9 mouse cellular contexts compared by ENCODE assay signal in genomic region chr16:55863149-55863815, GRCm38 (mm10). TPM values are rescaled to one million over a fixed set of nuclear protein-coding genes. Genes with fewer than 3 reads are reported as not detected.
A peak's percentile ranks its signal among the peaks of the same experiment; 100 is the strongest.
DNase-seq lines count a peak whose midpoint lies in the region; ATAC-seq and TF ChIP-seq lines count a peak whose summit lies in the region.
"Had no signal": no experiment of that assay in that cellular context is flagged by ENCODE, and none has a peak within 500 bp of the region (broad histone marks: within the 10 kb centered on the region; RNA-seq: fewer than 3 reads in every experiment).

No protein-coding gene starts in this region.

- intact Hi-C loops in gastrocnemius, postnatal 14 days (cut with DNase I; ENCODE audit: low total_unique reads) = no loop called here

- H3K9ac ChIP-seq in kidney, embryonic 15.5 days = no peak overlapping the region
- no peak overlapping the region for H3K9ac ChIP-seq in limb, embryonic 14.5 days (ENCODE audit: low read depth, low read length, severe bottlenecking)
- H3K9ac ChIP-seq: stomach, embryonic 15.5 days had no signal

- TF ChIP-seq POLR2A in kidney, adult 2 months (IDR thresholded peaks at IDR 0.05; ENCODE audit: low read depth, low read length) = no peak
- no peak for TF ChIP-seq POLR2A in limb, embryonic 14.5 days (IDR thresholded peaks at IDR 0.05; ENCODE audit: borderline replicate concordance, extremely low read depth, insufficient read depth, insufficient read length)

- peak; percentile 98 for TF ChIP-seq CTCF in kidney, adult 2 months (conservative IDR thresholded peaks at IDR 0.05; ENCODE audit: insufficient read depth, insufficient read length, low read depth, low read length)

- H3K36me3 ChIP-seq in kidney, embryonic 15.5 days = peaks cover 8% of the 10 kb centered on the region; the same call in 1 of the 2 replicates
- no peaks in the 10 kb centered on the region for H3K36me3 ChIP-seq in kidney, adult 2 months (ENCODE audit: control insufficient read depth, insufficient read depth, low read length)
- H3K36me3 ChIP-seq in limb, embryonic 14.5 days (ENCODE audit: control insufficient read depth, insufficient read depth, low read length) = no peaks in the 10 kb centered on the region
- H3K36me3 ChIP-seq: stomach, embryonic 15.5 days had no signal

- no peaks in the 10 kb centered on the region for H3K27me3 ChIP-seq in kidney, embryonic 15.5 days
- no peaks in the 10 kb centered on the region for H3K27me3 ChIP-seq in kidney, adult 2 months (replicated peaks; ENCODE audit: control insufficient read depth, insufficient read depth, low read length)
- no peaks in the 10 kb centered on the region for H3K27me3 ChIP-seq in limb, embryonic 14.5 days (ENCODE audit: control insufficient read depth, insufficient read depth, low read length)
- H3K27me3 ChIP-seq: stomach, embryonic 15.5 days had no signal

- 28% methylated on average over 7 of the region's 7 CpGs for WGBS in kidney, embryonic 15.5 days
- 9% methylated on average over 7 of the region's 7 CpGs for WGBS in kidney, adult 2 months
- 26% methylated on average over 7 of the region's 7 CpGs for WGBS in limb, embryonic 14.5 days

- no peak overlapping the region for H3K4me3 ChIP-seq in kidney, embryonic 15.5 days (replicated peaks)
- no peak overlapping the region for H3K4me3 ChIP-seq in kidney, adult 2 months (ENCODE audit: insufficient read depth, low read depth, low read length)
- no peak overlapping the region for H3K4me3 ChIP-seq in limb, embryonic 14.5 days (replicated peaks; ENCODE audit: low read length)
- H3K4me3 ChIP-seq: stomach, embryonic 15.5 days had no signal

- peak; percentile 56 for DNase-seq in kidney, adult 11 months
- DNase-seq in cerebellum, postnatal 36 days = peak; percentile 58 to 71
- DNase-seq in gastrocnemius, postnatal 14 days = peak; percentile 66
- peak; percentile 79 for DNase-seq in kidney, adult 2 months
- DNase-seq in limb, embryonic 14.5 days (ENCODE audit: low spot score) = peak; percentile 83
- peak; percentile 50 to 80 for DNase-seq in spleen, postnatal 10 days (ENCODE audit: low spot score in 2 of 2)

- no peak overlapping the region for H3K27ac ChIP-seq in kidney, embryonic 15.5 days
- H3K27ac ChIP-seq in kidney, adult 2 months (ENCODE audit: insufficient read depth, low read depth, low read length) = no peak overlapping the region
- no peak overlapping the region for H3K27ac ChIP-seq in limb, embryonic 14.5 days (replicated peaks; ENCODE audit: low read depth, low read length)
- H3K27ac ChIP-seq: stomach, embryonic 15.5 days had no signal

- ATAC-seq in kidney, embryonic 15.5 days (replicated peaks; ENCODE audit: low FRiP score) = no peak
- ATAC-seq in limb, embryonic 14.5 days (ENCODE audit: low FRiP score, low read depth) = peak; percentile 67; the same call in 1 of the 2 replicates
- peak; percentile 88 for ATAC-seq in monocyte, adult 5-6 weeks (replicated peaks; ENCODE audit: insufficient number of reproducible peaks, low FRiP score, low TSS enrichment, poor library complexity, severe bottlenecking)

- H3K4me1 ChIP-seq in kidney, embryonic 15.5 days = no peaks in the 10 kb centered on the region
- H3K4me1 ChIP-seq in kidney, adult 2 months (ENCODE audit: control insufficient read depth, insufficient read depth, low read length) = no peaks in the 10 kb centered on the region
- no peaks in the 10 kb centered on the region for H3K4me1 ChIP-seq in limb, embryonic 14.5 days (ENCODE audit: control insufficient read depth, insufficient read depth, low read length)
- H3K4me1 ChIP-seq: stomach, embryonic 15.5 days had no signal

- H3K9me3 ChIP-seq in kidney, embryonic 15.5 days (replicated peaks) = no peaks in the 10 kb centered on the region
- H3K9me3 ChIP-seq in limb, embryonic 14.5 days (ENCODE audit: control insufficient read depth, low read length) = no peaks in the 10 kb centered on the region
- H3K9me3 ChIP-seq: stomach, embryonic 15.5 days had no signal

- no peak overlapping the region for H3K4me2 ChIP-seq in kidney, embryonic 15.5 days
- H3K4me2 ChIP-seq in limb, embryonic 14.5 days (replicated peaks; ENCODE audit: low read depth, low read length, severe bottlenecking) = no peak overlapping the region
- H3K4me2 ChIP-seq: stomach, embryonic 15.5 days had no signal

RNA-seq across cellular contexts. Expression of gene Nfkbiz, which starts 24.6 kb away (rescaled TPM):
- 3.8 and 4.3 TPM in 2 replicates for polyA plus RNA-seq in kidney, embryonic 15.5 days (2015; fragmentation: Nextera tagmentation; extraction: Ambion mirVana)
- total RNA-seq in gastrocnemius, postnatal 14 days (2021) = 1 to 10 TPM; 1.5 to 1.6 TPM
- 4.7 and 5.2 TPM in 2 replicates for polyA plus RNA-seq in kidney, adult 2 months (2012; rRNA removed)
- 9.2 and 10.0 TPM in 2 replicates for polyA plus RNA-seq in limb, embryonic 14.5 days (2012; rRNA removed)
- polyA plus RNA-seq in limb, embryonic 14.5 days (2014; fragmentation: Nextera tagmentation; extraction: Ambion mirVana) = 5.0 and 5.3 TPM in 2 replicates
- 280 to 361 TPM (median 306 TPM) in 3 replicates for total RNA-seq in monocyte, adult 5-6 weeks (2017)

RNA-seq across cellular contexts. Expression of gene Nxpe3, which starts 31.8 kb away (rescaled TPM):
- polyA plus RNA-seq in kidney, embryonic 15.5 days (2015; fragmentation: Nextera tagmentation; extraction: Ambion mirVana) = 1.6 and 1.9 TPM in 2 replicates
- total RNA-seq in gastrocnemius, postnatal 14 days (2021) = under 1 TPM; 0.31 to 0.33 TPM
- polyA plus RNA-seq in kidney, adult 2 months (2012; rRNA removed) = 4.6 and 4.9 TPM in 2 replicates
- 1.2 and 1.3 TPM in 2 replicates for polyA plus RNA-seq in limb, embryonic 14.5 days (2012; rRNA removed)
- polyA plus RNA-seq in limb, embryonic 14.5 days (2014; fragmentation: Nextera tagmentation; extraction: Ambion mirVana) = 0.55 TPM in 2 replicates
- 1.8 to 3.4 TPM (median 2.6 TPM) in 3 replicates for total RNA-seq in monocyte, adult 5-6 weeks (2017)
